Mouse (Mus musculus): ENCODE data around the gene Ntan1. TPM values are rescaled to one million over a fixed set of nuclear protein-coding genes. Genes with fewer than 3 reads are reported as not detected.
"Not testable (repeated sequence)": the region's sequence is repeated elsewhere in the genome, so short reads cannot be mapped to it uniquely, and the experiment has no call there.

Gene Ntan1
- polyA plus RNA-seq, 1 experiment from 2014 or later, result 191 TPM

GRCm38 (mm10) chr16:13793441-13793840 lies 25.2 kb upstream of the Ntan1 start:
- H3K36me3 ChIP-seq (ENCODE audit: control insufficient read depth, insufficient read depth, low read length), result peaks cover 26% of the 10 kb centered on the region; the same call in 1 of the 2 replicates
- ATAC-seq (ENCODE audit: low FRiP score); H3K4me2 ChIP-seq (replicated peaks; ENCODE audit: low read depth, low read length); H3K9me3 ChIP-seq (ENCODE audit: control insufficient read depth, low read length); H3K4me1 ChIP-seq (replicated peaks; ENCODE audit: control insufficient read depth, insufficient read depth, low read length); H3K27me3 ChIP-seq (ENCODE audit: control insufficient read depth, insufficient read depth, low read length); H3K9ac ChIP-seq (ENCODE audit: low read depth, low read length); H3K27ac ChIP-seq (ENCODE audit: low read depth, low read length); DNase-seq (ENCODE audit: low spot score); H3K4me3 ChIP-seq (ENCODE audit: low read depth, low read length): not testable (repeated sequence)
- 86% methylated on average over 2 of the region's 2 CpGs for WGBS

- Histone ChIP-seq H3K4me3 (ENCODE audit: low read depth, low read length) (no peak overlapping the region), H3K4me2 (replicated peaks; ENCODE audit: low read depth, low read length) (no peak overlapping the region), H3K9me3 (ENCODE audit: control insufficient read depth, low read length) (no peaks in the 10 kb centered on the region), H3K36me3 (ENCODE audit: control insufficient read depth, insufficient read depth, low read length) (peaks cover 21% of the 10 kb centered on the region), H3K27me3 (ENCODE audit: control insufficient read depth, insufficient read depth, low read length) (no peaks in the 10 kb centered on the region), H3K27ac (ENCODE audit: low read depth, low read length) (no peak overlapping the region), H3K4me1 (replicated peaks; ENCODE audit: control insufficient read depth, insufficient read depth, low read length) (no peaks in the 10 kb centered on the region), H3K9ac (ENCODE audit: low read depth, low read length) (no peak overlapping the region)
- ATAC-seq (ENCODE audit: low FRiP score), result no peak
- 93% methylated on average over 5 of the region's 5 CpGs for WGBS
- DNase-seq (ENCODE audit: low spot score), result no peak
These were observed 21.9 kb upstream of the Ntan1 start for GRCm38 (mm10) chr16:13796746-13797175.

- no peak for ATAC-seq (ENCODE audit: low FRiP score)
- Histone ChIP-seq H3K27ac (ENCODE audit: low read depth, low read length) (no peak overlapping the region), H3K4me1 (replicated peaks; ENCODE audit: control insufficient read depth, insufficient read depth, low read length) (no peaks in the 10 kb centered on the region), H3K27me3 (ENCODE audit: control insufficient read depth, insufficient read depth, low read length) (no peaks in the 10 kb centered on the region), H3K9me3 (ENCODE audit: control insufficient read depth, low read length) (no peaks in the 10 kb centered on the region), H3K4me3 (ENCODE audit: low read depth, low read length) (no peak overlapping the region), H3K9ac (ENCODE audit: low read depth, low read length) (no peak overlapping the region), H3K36me3 (ENCODE audit: control insufficient read depth, insufficient read depth, low read length) (peaks cover 12% of the 10 kb centered on the region), H3K4me2 (replicated peaks; ENCODE audit: low read depth, low read length) (no peak overlapping the region)
- DNase-seq (ENCODE audit: low spot score), result no peak
- WGBS, result 97% methylated on average over 4 of the region's 4 CpGs
These were observed 17.4 kb upstream of the Ntan1 start for GRCm38 (mm10) chr16:13801231-13801630.

GRCm38 (mm10) chr16:13804666-13805065 lies 14.0 kb upstream of the Ntan1 start:
- no peak overlapping the region for H3K4me2 ChIP-seq (replicated peaks; ENCODE audit: low read depth, low read length)
- ATAC-seq (ENCODE audit: low FRiP score) (no peak), DNase-seq (ENCODE audit: low spot score) (no peak)
- no peaks in the 10 kb centered on the region for H3K27me3 ChIP-seq (ENCODE audit: control insufficient read depth, insufficient read depth, low read length)
- WGBS, result 86% methylated on average over 5 of the region's 5 CpGs
- H3K27ac ChIP-seq (ENCODE audit: low read depth, low read length), result no peak overlapping the region
- no peaks in the 10 kb centered on the region for H3K4me1 ChIP-seq (replicated peaks; ENCODE audit: control insufficient read depth, insufficient read depth, low read length)
- H3K4me3 ChIP-seq (ENCODE audit: low read depth, low read length), result no peak overlapping the region
- H3K36me3 ChIP-seq (ENCODE audit: control insufficient read depth, insufficient read depth, low read length), result peaks cover 12% of the 10 kb centered on the region
- H3K9ac ChIP-seq (ENCODE audit: low read depth, low read length), result no peak overlapping the region
- H3K9me3 ChIP-seq (ENCODE audit: control insufficient read depth, low read length), result no peaks in the 10 kb centered on the region

GRCm38 (mm10) chr16:13807616-13808015 lies 11.0 kb upstream of the Ntan1 start:
- Histone ChIP-seq H3K4me2 (replicated peaks; ENCODE audit: low read depth, low read length) (no peak overlapping the region), H3K4me3 (ENCODE audit: low read depth, low read length) (no peak overlapping the region), H3K27me3 (ENCODE audit: control insufficient read depth, insufficient read depth, low read length) (no peaks in the 10 kb centered on the region), H3K27ac (ENCODE audit: low read depth, low read length) (no peak overlapping the region), H3K9ac (ENCODE audit: low read depth, low read length) (no peak overlapping the region), H3K36me3 (ENCODE audit: control insufficient read depth, insufficient read depth, low read length) (peaks cover 14% of the 10 kb centered on the region), H3K4me1 (replicated peaks; ENCODE audit: control insufficient read depth, insufficient read depth, low read length) (no peaks in the 10 kb centered on the region), H3K9me3 (ENCODE audit: control insufficient read depth, low read length) (no peaks in the 10 kb centered on the region)
- WGBS, result 92% methylated on average over 4 of the region's 4 CpGs
- ATAC-seq (ENCODE audit: low FRiP score) (no peak), DNase-seq (ENCODE audit: low spot score) (no peak)

GRCm38 (mm10) chr16:13808410-13808809 lies 10.2 kb upstream of the Ntan1 start:
- no peak for DNase-seq (ENCODE audit: low spot score)
- no peaks in the 10 kb centered on the region for H3K9me3 ChIP-seq (ENCODE audit: control insufficient read depth, low read length)
- ATAC-seq (ENCODE audit: low FRiP score), result no peak
- H3K4me3 ChIP-seq (ENCODE audit: low read depth, low read length), result no peak overlapping the region
- WGBS, result 92% methylated on average over 7 of the region's 7 CpGs
- H3K36me3 ChIP-seq (ENCODE audit: control insufficient read depth, insufficient read depth, low read length), result peaks cover 20% of the 10 kb centered on the region
- H3K9ac ChIP-seq (ENCODE audit: low read depth, low read length), result no peak overlapping the region
- H3K4me1 ChIP-seq (replicated peaks; ENCODE audit: control insufficient read depth, insufficient read depth, low read length), result no peaks in the 10 kb centered on the region
- H3K27me3 ChIP-seq (ENCODE audit: control insufficient read depth, insufficient read depth, low read length), result no peaks in the 10 kb centered on the region
- no peak overlapping the region for H3K4me2 ChIP-seq (replicated peaks; ENCODE audit: low read depth, low read length)
- no peak overlapping the region for H3K27ac ChIP-seq (ENCODE audit: low read depth, low read length)

GRCm38 (mm10) chr16:13812152-13812551 lies 6.5 kb upstream of the Ntan1 start:
- 91% methylated on average over 6 of the region's 6 CpGs for WGBS
- Histone ChIP-seq H3K4me3 (ENCODE audit: low read depth, low read length) (no peak overlapping the region), H3K27ac (ENCODE audit: low read depth, low read length) (no peak overlapping the region), H3K4me1 (replicated peaks; ENCODE audit: control insufficient read depth, insufficient read depth, low read length) (no peaks in the 10 kb centered on the region), H3K9ac (ENCODE audit: low read depth, low read length) (no peak overlapping the region), H3K27me3 (ENCODE audit: control insufficient read depth, insufficient read depth, low read length) (no peaks in the 10 kb centered on the region), H3K4me2 (replicated peaks; ENCODE audit: low read depth, low read length) (no peak overlapping the region), H3K36me3 (ENCODE audit: control insufficient read depth, insufficient read depth, low read length) (peaks cover 20% of the 10 kb centered on the region), H3K9me3 (ENCODE audit: control insufficient read depth, low read length) (no peaks in the 10 kb centered on the region)
- no peak for ATAC-seq (ENCODE audit: low FRiP score)
- DNase-seq (ENCODE audit: low spot score), result no peak

- no peak for ATAC-seq (ENCODE audit: low FRiP score)
- Histone ChIP-seq H3K4me1 (replicated peaks; ENCODE audit: control insufficient read depth, insufficient read depth, low read length) (no peaks in the 10 kb centered on the region), H3K4me2 (replicated peaks; ENCODE audit: low read depth, low read length) (no peak overlapping the region), H3K36me3 (ENCODE audit: control insufficient read depth, insufficient read depth, low read length) (peaks cover 15% of the 10 kb centered on the region; the same call in 1 of the 2 replicates), H3K27ac (ENCODE audit: low read depth, low read length) (no peak overlapping the region), H3K27me3 (ENCODE audit: control insufficient read depth, insufficient read depth, low read length) (no peaks in the 10 kb centered on the region), H3K9me3 (ENCODE audit: control insufficient read depth, low read length) (no peaks in the 10 kb centered on the region), H3K9ac (ENCODE audit: low read depth, low read length) (no peak overlapping the region), H3K4me3 (ENCODE audit: low read depth, low read length) (no peak overlapping the region)
- 93% methylated on average over 3 of the region's 3 CpGs for WGBS
- no peak for DNase-seq (ENCODE audit: low spot score)
These were observed 5.4 kb upstream of the Ntan1 start for GRCm38 (mm10) chr16:13813200-13813599.

GRCm38 (mm10) chr16:13819394-13819743 lies 724 bp downstream of the Ntan1 start:
- peak; percentile 74 for ATAC-seq (ENCODE audit: low FRiP score)
- H3K4me2 ChIP-seq (replicated peaks; ENCODE audit: low read depth, low read length), result peak overlapping the region; percentile 81
- DNase-seq (ENCODE audit: low spot score), result no peak
- 0 out of 2 replicates have a peak, but pooled peaks cover 3% of the 10 kb centered on the region for H3K36me3 ChIP-seq (ENCODE audit: control insufficient read depth, insufficient read depth, low read length)
- H3K9me3 ChIP-seq (ENCODE audit: control insufficient read depth, low read length), result no peaks in the 10 kb centered on the region
- H3K4me1 ChIP-seq (replicated peaks; ENCODE audit: control insufficient read depth, insufficient read depth, low read length), result 0 out of 2 replicates have a peak, but pooled peaks cover 3% of the 10 kb centered on the region
- no peaks in the 10 kb centered on the region for H3K27me3 ChIP-seq (ENCODE audit: control insufficient read depth, insufficient read depth, low read length)
- H3K9ac ChIP-seq (ENCODE audit: low read depth, low read length), result peak overlapping the region; percentile 71
- peak overlapping the region; percentile 93 for H3K27ac ChIP-seq (ENCODE audit: low read depth, low read length)
- H3K4me3 ChIP-seq (ENCODE audit: low read depth, low read length), result peak overlapping the region; percentile 72
- WGBS, result under 1% methylated on average over 34 of the region's 36 CpGs

Data from hindbrain, embryonic 11.5 days (tissue).